Mouse (Mus musculus): ENCODE measurements around the gene Zfp970. TPM values are rescaled to one million over a fixed set of nuclear protein-coding genes. Genes with fewer than 3 reads are reported as not detected.

Zfp970 gene
- 0.06 and 0.11 TPM in 2 replicates for polyA plus RNA-seq (2012; rRNA removed; ENCODE audit: low replicate concordance)

DNA sequence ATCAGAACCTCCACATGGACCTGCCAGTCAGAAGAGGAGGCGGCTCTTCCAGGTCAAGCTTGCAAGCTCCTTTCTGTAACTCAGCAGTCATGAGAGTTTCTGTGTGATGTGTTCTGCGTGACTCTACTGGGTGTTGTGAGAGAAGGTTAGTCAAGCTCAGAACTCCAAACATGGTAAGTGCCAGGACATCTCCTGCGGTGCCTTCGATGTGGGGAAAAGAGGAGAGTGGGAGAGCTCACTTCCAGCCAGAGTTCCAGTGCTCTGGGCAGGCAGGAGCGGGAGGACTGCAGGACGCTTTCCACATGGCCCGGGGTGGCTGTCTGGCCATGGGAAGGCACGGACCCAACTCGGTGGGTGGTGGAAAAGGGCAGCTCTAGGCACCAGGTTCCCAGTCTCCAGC, at the start of gene Zfp970:
Gene Zfp970 (plus strand): TSS at position 58 of the 400 bp plus-strand sequence.

DNA sequence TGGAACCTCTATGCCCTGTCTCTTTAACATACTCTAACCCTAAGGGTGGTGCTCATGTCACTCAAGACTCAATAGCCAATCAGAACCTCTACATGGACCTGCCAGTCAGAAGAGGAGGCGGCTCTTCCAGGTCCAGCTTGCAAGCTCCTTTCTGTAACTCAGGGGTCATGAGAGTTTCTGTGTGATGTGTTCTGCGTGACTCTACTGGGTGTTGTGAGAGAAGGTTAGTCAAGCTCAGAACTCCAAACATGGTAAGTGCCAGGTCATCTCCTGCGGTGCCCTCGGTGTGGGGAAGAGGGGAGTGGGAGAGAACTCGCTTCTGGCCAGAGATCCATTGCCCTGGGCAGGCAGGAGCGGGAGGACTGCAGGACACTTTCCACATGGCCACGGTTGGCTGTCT, 33.5 kb downstream of the Zfp970 start, which contains the start of gene Gm14403:
Gene Gm14403 (plus strand): TSS at position 149 of the 400 bp plus-strand sequence.

Other genes with a start within 250 kb of the Zfp970 start
- gene Gm14409, start 197.7 kb upstream of the Zfp970 start, polyA plus RNA-seq (2012; rRNA removed; ENCODE audit: low replicate concordance): not detected in 2 replicates
- gene Gm14412, start 140.4 kb upstream of the Zfp970 start, polyA plus RNA-seq (2012; rRNA removed; ENCODE audit: low replicate concordance): not detected in 2 replicates
- not detected in 2 replicates for gene Gm14418, start 66.4 kb upstream of the Zfp970 start, polyA plus RNA-seq (2012; rRNA removed; ENCODE audit: low replicate concordance)
- gene Gm14403, start 33.5 kb downstream of the Zfp970 start, polyA plus RNA-seq (2012; rRNA removed; ENCODE audit: low replicate concordance): not detected in 2 replicates
- gene Gm14406, start 113.5 kb downstream of the Zfp970 start, polyA plus RNA-seq (2012; rRNA removed; ENCODE audit: low replicate concordance): not detected in 2 replicates